Mouse (Mus musculus): ENCODE measurements at regions not wholly inside any gene's neighbourhood (a gene's known extent, or its start where the extent isn't known, plus 50 kb on each side); places are given as distances from the start of the nearest gene placed in this dataset.

DNA sequence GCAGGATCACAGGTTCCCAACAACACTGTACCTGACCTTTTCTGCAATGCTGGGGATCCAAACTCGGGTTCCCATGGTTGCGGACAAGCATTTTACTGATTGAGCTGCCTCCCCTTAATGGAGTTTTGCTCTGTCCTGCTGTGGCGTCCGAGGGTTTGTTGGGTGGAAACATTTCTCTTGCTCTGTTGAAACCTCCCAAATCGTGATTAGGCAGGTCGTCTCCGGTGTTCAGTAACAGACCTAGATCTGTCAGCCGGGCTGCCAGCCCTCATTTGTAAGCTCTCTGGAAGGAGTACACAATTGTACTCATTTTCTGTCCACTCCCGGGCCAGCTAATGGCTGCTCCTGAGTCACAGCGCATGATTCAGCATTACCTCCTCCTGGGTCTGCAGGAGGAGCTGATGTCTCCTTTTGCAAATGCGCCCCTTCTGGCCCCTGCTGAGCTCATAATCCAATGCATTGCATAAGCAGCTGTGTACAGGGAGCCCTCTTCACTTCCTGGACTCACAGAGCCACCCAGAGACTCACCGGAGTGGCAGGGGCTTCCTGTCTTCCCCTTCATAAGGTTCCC, 49.8 kb upstream of the Sipa1l2 start:
- ATAC-seq (replicated peaks in 1 of 2; ENCODE audit: insufficient read depth in 1 of 2, low FRiP score in 2 of 2, low TSS enrichment in 1 of 2, low read depth in 1 of 2, poor library complexity in 2 of 2, severe bottlenecking in 2 of 2), result peak; percentile 69 to 73
